Mouse (Mus musculus) frontal cortex, postnatal 14 days (tissue): ENCODE results near the gene Vapb.

ENCODE experiments used
- DNase-seq, 2 experiments: peaks; one replicate each; pipeline ENCODE4 v3.0.0; 2022; ENCODE audit warnings: low spot score in 2 of 2

Vapb gene

GRCm38 (mm10) chr2:173791904-173792757, 54.8 kb downstream of the Vapb start:
- no peak for DNase-seq

DNA sequence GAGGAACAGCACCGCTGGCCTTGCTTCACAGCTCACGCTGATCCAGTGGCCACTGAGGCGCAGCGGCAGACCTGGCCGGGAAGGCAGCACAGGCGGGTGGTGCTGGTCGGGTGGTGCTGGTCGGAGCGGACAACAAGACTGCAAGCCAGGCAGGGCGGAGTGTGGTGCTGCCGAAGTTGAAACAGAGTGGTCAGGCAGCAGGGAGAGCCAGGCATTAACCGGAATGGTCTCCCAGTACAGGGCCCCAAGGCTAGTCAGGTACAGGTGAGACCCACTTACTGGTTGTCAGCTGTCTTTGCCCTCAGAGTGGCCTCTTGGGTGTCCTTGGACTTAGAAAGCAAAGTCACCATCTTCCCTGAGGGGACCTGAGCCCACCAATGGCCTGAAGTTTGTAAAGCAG, 56.7 kb downstream of the Vapb start:
- no peak for DNase-seq

- DNase-seq = no peak
These were observed 57.5 kb downstream of the Vapb start for GRCm38 (mm10) chr2:173794531-173795510.

GRCm38 (mm10) chr2:173795801-173796673, 58.7 kb downstream of the Vapb start:
- DNase-seq = no peak

DNA sequence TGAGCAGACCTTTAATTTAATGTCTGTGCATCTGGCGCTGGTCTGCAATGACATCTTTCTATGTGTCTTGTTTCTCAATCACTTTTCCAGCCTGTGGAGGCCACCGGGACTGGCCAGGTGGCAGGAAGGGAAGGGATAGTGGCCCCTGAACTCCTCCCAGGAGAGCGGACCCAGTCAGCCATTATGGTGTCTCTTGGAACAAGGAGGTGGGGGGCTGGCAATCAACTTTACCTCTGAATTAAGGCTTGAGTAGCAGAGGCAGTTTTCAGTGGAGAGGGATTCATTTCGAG, 59.3 kb downstream of the Vapb start:
- no peak for DNase-seq

- DNase-seq = no peak
These were observed 62.2 kb downstream of the Vapb start for GRCm38 (mm10) chr2:173799513-173799912.

DNA sequence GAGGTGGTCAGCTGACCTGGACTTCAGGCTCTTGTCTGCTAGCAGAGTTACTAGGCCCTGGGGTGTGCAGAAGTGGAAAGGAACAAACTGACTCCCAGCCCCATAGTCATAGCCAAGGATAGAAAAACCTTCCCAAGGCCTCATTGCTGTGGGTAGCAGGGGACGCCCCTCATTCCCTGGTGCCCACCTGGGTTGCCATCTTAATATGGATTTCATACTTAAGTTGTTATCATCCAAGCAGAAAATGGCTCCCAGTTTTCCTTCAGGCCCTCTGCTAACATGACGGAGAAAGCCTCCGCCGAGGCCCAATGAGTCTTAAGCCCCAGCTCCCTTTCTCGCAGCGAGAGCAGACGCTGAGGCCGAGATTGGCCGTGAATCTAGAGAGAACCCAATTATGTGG, 63.3 kb downstream of the Vapb start:
- no peak for DNase-seq

GRCm38 (mm10) chr2:173801405-173801876, 64.1 kb downstream of the Vapb start:
- no peak for DNase-seq

DNA sequence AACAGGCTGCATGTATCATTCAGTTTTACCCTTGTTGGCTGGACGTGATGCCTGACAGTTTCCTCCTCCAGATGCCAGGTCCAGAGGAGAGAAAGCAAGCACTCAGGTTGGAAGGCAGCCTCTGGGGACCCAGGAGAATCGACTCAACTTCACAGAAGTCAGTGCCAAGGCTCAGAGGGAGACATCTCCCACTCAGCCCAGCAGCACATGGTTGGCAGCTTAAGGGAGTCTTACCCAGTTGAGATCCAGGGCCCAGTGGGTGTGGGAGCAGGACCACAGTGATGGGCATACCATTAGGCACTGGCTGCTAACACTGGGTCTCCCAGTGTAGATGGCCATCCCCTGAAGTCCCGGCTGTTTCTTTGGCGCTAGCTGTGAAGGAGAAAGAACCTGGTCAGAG, 64.9 kb downstream of the Vapb start:
- DNase-seq = no peak

- no peak for DNase-seq
These were observed 65.6 kb downstream of the Vapb start for GRCm38 (mm10) chr2:173802956-173803355.

- DNase-seq = no peak
These were observed 66.5 kb downstream of the Vapb start for GRCm38 (mm10) chr2:173803827-173804226.

DNA sequence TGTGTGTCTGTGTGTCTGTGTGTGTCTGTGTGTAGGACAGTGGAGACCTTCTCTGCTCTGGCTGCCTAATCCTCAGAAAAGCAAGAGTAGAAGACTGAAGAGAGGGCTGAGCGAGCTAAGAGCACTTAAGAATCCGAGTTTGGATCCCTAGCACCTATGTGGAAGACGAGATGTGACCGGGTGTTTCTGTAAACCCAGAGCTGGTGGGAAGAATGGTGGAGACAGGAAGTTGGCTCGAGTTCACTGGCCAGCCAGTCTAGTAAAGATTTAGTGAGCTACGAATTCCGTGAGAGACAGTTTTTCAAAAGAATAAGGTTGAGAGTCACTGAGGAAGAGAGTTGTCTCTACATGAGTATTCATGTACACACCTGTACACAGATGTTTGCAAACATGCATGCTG, 69.3 kb downstream of the Vapb start:
- no peak for DNase-seq

DNA sequence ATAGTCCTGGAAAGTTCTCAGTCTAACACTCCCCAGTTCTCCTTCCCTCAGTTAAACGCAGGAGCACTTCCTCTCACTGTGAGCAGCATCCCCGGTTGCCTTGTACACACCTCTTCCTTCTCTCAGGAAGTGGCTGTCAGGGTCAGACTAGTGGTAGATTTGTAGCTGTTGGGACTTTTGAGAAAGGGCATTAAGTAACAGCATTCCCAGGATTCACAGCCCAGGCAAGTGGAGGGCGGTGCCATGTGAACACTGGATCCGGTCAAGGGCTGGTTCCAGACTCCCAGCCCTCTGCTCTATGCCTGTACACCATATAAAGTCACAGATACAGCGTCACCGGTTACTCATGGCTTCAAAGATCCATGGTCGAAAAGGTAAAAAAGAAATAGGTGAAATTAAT, 71.6 kb downstream of the Vapb start:
- DNase-seq = no peak

DNA sequence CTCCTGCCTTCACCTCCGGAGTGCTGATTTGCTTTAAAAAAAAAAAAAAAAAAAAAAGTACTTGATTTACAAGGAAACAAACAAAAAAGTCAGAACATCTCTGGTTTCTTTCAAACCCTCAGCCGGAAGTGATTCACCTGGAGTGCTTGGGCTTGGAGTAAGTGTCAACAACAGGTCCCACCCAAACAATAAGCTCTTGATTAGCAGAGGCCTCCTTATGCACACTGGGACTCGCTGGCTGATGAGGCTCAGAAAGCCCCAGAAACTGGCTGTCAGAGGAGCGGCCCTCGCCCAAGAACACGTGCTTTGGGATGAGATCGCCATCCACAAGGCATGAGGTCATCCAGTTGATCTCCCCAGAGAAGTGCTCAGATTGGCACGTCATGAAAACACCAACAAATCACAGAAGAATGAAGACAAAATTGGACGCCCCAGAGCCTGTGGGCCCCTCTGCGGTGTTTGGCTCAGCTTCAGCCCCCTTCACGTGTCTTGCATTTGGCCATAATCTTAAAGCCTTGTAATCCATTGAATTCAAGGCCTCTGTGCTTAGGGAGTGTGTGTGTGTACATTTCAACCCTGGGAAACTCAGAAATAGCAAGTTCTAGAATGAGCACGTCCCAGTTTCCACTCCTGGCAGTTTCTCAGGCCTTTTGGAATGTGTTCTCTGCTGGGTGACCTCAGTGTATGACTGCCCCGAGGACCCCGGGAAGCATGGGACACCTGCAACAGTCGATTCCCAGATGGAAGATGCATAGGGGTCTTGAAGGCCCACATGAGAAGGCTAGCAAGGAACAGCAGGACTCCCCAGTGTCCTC, 72.9 kb downstream of the Vapb start:
- no peak for DNase-seq

GRCm38 (mm10) chr2:173810851-173811130, 73.5 kb downstream of the Vapb start:
- no peak for DNase-seq

DNA sequence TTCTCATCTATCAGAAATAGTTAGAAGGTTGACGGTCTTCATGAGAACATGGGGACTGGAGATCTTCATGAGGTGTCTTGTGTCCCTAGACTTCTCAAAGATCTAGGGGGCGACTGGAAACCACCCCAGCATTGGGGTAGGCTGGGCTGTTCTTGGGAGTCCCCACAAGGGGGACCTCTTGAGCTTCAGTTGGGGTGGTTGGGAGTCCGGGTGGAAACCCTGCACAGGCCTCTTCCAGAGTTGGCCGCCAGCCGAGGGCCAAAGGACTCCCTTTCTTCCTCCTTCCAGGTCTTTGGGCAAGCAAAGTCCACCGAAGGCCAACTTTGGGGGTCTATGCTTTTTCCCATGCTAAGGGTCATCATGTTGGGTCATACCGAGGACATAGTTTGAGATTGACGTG, 74.5 kb downstream of the Vapb start:
- DNase-seq = no peak

GRCm38 (mm10) chr2:173813071-173813470, 75.8 kb downstream of the Vapb start:
- no peak for DNase-seq

DNA sequence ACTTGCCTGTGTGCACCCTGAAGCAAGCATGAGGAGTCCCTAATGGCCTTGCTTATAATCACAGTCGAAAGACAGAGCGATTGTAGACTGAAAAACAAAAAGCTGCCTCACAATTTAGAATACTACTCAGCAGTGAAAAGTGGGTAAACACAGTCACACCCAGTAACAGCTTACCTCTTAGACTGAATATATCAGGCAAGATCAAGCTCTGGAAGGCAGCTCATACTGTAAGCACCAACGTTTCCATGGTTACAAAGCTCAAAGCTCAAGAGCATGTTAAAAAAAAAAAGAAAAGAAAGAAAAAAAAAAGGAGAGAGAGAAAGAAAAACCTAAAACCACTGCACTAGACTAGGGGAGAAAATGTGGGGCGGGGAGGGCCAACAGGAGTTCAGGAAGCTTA, 89.0 kb downstream of the Vapb start:
- DNase-seq = no peak

- DNase-seq = no peak
These were observed 89.9 kb downstream of the Vapb start for GRCm38 (mm10) chr2:173827228-173827627.

- DNase-seq = no peak
These were observed 90.8 kb downstream of the Vapb start for GRCm38 (mm10) chr2:173828134-173828533.

- DNase-seq = no peak
These were observed 95.6 kb downstream of the Vapb start for GRCm38 (mm10) chr2:173832828-173833492.
